30 mouse cellular contexts compared by ENCODE assay signal in genomic region chr19:42996406-42996805, GRCm38 (mm10).
"Had no signal": no experiment of that assay in that cellular context is flagged by ENCODE, and none has a peak within 500 bp of the region (broad histone marks: within the 10 kb centered on the region; RNA-seq: fewer than 3 reads in every experiment).

No protein-coding gene starts in this region.

- H3K36me3 ChIP-seq: heart, embryonic 10.5 days; heart, embryonic 12.5 days; heart, embryonic 13.5 days; heart, embryonic 15.5 days; hindbrain, embryonic 10.5 days; hindbrain, embryonic 12.5 days; hindbrain, embryonic 13.5 days; hindbrain, embryonic 15.5 days; intestine, embryonic 15.5 days; kidney, embryonic 15.5 days had no signal

- H3K27ac ChIP-seq: heart, embryonic 10.5 days; heart, embryonic 13.5 days; heart, embryonic 15.5 days; hindbrain, embryonic 10.5 days; hindbrain, embryonic 12.5 days; hindbrain, embryonic 13.5 days; hindbrain, embryonic 14.5 days; hindbrain, embryonic 15.5 days; hindbrain, postnatal 0 days; intestine, embryonic 15.5 days; kidney, embryonic 15.5 days; kidney, postnatal 0 days; layer of hippocampus, adult 2 months had no signal

- H3K4me2 ChIP-seq: heart, embryonic 11.5 days; heart, embryonic 12.5 days; heart, embryonic 13.5 days; heart, embryonic 15.5 days; hindbrain, embryonic 12.5 days; hindbrain, embryonic 13.5 days; hindbrain, embryonic 14.5 days; hindbrain, embryonic 15.5 days; intestine, embryonic 15.5 days; kidney, embryonic 15.5 days had no signal

- H3K9me3 ChIP-seq: heart, embryonic 10.5 days; heart, embryonic 12.5 days; heart, embryonic 13.5 days; heart, embryonic 15.5 days; hindbrain, embryonic 10.5 days; hindbrain, embryonic 12.5 days; hindbrain, embryonic 13.5 days; hindbrain, embryonic 15.5 days; intestine, embryonic 15.5 days; kidney, embryonic 15.5 days had no signal

- H3K4me1 ChIP-seq: heart, embryonic 10.5 days; heart, embryonic 12.5 days; heart, embryonic 13.5 days; heart, embryonic 15.5 days; hindbrain, embryonic 10.5 days; hindbrain, embryonic 12.5 days; hindbrain, embryonic 13.5 days; hindbrain, embryonic 15.5 days; intestine, embryonic 15.5 days; kidney, embryonic 15.5 days had no signal

- DNase-seq: heart, postnatal 10 days; heart, postnatal 14 days; heart, postnatal 4 days; kidney, adult 11 months; kidney, adult 18-20 months; kidney, adult 2 months; kidney, adult 8-10 months; kidney, adult 9 months; kidney, postnatal 10 days; kidney, postnatal 14 days; kidney, postnatal 25 days; kidney, postnatal 36 days; kidney, postnatal 4 days; layer of hippocampus, adult 9-11 months; layer of hippocampus, postnatal 36 days had no signal

- H3K27me3 ChIP-seq: heart, embryonic 12.5 days; heart, embryonic 13.5 days; heart, embryonic 15.5 days; hindbrain, embryonic 12.5 days; hindbrain, embryonic 13.5 days; hindbrain, embryonic 15.5 days; intestine, embryonic 15.5 days; kidney, embryonic 15.5 days had no signal

- H3K4me3 ChIP-seq: heart, embryonic 10.5 days; heart, embryonic 12.5 days; heart, embryonic 13.5 days; heart, embryonic 15.5 days; hindbrain, embryonic 10.5 days; hindbrain, embryonic 12.5 days; hindbrain, embryonic 13.5 days; hindbrain, embryonic 15.5 days; intestine, embryonic 15.5 days; kidney, embryonic 15.5 days; layer of hippocampus, adult 2 months had no signal

- H3K9ac ChIP-seq: heart, embryonic 12.5 days; heart, embryonic 13.5 days; heart, embryonic 15.5 days; hindbrain, embryonic 12.5 days; hindbrain, embryonic 13.5 days; hindbrain, embryonic 14.5 days; hindbrain, embryonic 15.5 days; intestine, embryonic 15.5 days; kidney, embryonic 15.5 days had no signal
